Mouse (Mus musculus) layer of hippocampus, adult 8-10 months (tissue): Measurements from ENCODE around the gene Gpr152. TPM values are rescaled to one million over a fixed set of nuclear protein-coding genes. Genes with fewer than 3 reads are reported as not detected.
A peak's percentile ranks its signal among the peaks of the same experiment; 100 is the strongest.

Experiments used
- DNase-seq, 2 experiments: peaks; one replicate each; pipeline ENCODE4 v3.0.0; 2022; ENCODE audit warnings: low spot score in 2 of 2
- total RNA-seq, 4 experiments: library from RNA; stranded (reverse); gene quantifications; 2 replicates each; pipeline ENCODE4 v1.2.4; 2022

Gene Gpr152
- total RNA-seq, 4 experiments from 2014 or later: 0.07 TPM; not detected in 3

DNA sequence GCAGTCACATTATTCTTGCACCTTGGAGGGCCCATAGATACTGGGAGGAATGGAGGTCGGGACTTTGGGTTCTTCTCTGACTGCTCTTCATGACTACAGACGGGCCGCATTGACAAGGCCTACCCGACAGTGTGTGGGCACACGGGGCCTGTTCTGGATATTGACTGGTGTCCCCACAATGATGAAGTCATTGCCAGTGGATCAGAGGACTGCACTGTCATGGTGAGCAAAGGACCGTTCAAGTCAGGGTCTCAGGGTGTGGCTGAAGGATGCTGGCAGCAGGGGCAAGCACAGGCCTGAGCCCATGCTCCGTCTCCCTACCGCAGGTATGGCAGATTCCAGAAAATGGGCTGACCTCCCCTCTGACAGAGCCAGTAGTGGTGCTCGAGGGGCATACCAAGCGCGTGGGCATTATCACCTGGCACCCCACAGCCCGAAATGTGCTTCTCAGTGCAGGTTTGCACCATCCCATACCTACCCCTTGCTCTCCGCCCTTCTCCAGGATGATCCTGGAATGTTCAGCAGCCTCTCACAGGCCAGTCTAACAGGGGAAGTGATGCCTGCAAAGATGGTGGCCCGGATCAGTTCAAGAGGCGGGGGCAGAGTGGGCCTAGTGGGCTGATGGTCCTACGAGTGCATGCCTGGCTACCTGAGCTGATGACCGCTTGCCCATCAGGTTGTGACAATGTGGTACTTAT lies 10.3 kb downstream of the Gpr152 start:
- DNase-seq: no peak

DNA sequence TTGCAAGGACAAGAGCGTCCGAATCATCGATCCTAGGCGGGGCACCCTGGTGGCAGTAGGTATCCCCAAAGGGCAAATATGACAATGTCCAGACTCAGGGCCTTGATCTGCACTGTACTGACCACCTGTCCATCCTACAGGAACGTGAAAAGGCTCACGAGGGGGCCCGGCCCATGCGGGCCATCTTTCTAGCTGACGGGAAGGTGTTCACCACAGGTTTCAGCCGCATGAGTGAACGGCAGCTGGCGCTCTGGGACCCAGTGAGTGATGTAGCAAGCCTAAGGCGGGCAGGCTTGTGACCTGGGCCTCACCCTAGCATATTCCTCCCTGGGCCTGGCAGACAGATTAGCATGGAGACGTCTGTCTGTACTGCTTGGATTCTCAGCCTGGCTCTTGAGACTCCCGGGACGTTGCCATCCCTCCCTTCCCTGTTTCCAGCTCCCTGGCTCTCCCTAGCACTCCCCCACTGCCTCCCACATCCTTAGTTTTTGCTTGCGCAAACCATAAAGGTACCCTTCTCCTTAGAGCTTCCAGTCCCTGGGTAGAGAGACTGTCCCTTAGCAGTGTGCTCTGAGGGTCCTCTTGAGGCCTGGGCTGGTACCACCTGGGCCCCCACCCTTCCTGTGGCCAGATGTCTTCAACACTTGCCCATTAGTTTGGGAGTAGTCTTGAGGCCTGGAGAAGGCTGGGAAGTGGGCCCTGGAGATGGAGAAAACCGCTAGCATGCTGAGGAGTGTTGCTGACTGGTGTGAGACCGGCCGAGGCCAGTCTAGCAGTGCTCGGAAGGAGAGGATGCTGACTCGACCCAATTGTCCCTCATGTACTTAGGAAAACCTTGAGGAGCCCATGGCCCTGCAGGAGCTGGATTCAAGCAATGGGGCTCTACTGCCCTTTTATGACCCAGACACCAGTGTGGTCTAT lies 11.2 kb downstream of the Gpr152 start:
- DNase-seq: no peak

DNA sequence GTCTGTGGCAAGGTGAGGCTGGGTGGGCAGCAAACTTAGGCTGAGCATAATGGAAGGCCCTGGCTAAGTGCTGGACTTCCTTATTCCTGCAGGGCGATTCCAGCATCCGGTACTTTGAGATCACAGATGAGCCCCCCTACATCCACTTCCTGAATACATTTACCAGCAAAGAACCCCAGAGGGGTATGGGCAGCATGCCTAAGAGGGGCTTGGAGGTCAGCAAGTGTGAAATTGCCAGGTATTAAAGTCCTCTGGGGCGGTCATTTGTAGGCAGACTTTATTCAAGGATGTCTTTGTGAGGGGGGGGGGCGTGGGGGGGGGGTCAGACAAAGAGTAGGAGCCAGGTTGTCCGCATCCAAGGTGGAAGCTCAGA lies 11.9 kb downstream of the Gpr152 start:
- DNase-seq: no peak

DNA sequence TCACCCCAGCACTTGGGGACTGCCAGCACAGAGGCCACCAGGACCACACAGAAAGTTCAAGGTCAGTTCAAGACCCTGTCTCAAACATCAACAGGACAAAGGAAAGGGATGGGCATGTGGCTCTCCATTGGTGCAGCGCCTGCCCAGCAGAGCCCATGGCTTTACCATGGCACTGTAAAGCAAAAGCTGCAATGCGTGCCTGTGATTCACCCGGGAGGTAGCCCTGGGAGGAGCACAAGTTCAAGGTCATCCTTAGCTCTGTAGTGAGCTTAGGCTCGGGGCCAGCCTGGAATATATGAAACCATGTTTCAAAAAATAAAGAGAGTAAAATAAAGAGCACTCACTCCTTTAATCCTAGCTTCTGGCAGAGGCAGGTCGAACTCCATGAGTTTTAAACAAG lies 12.3 kb downstream of the Gpr152 start:
- DNase-seq: no peak

DNA sequence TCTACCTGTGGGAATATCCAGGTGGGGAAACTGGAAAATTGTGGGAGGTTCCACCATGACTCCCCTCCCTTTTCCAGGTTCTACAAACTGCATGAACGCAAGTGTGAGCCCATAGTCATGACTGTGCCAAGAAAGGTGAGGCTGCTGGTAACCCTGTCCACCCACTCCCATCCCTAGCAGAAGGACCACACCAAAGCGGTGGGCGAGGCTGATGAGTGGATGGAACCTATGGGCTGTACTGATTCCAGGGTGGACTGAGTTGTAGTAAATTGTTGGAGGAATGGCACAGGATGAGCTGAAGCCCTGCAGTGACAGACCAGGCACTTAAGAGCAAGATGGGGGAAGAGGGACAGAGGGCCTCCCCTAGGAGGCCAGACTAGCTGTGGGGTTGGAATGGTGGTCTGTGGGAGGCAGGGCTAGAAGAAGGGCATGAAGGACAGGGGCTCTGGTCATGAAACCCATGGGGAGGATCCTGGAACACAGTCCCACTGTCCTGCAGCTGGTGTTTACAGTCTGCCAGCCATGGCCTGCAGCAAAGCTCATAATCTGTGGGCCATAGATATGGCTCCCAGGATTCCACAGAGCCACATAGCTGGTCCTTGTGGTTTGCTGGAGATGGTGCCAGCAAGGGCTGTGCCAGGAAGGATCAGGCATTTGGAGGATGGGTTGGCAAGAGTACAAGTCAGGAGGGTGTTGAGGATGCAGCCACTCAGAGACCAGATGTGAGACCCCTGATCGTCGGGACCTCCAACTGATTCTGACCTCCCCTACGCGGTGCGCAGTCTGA lies 13.1 kb downstream of the Gpr152 start:
- no peak for DNase-seq

DNA sequence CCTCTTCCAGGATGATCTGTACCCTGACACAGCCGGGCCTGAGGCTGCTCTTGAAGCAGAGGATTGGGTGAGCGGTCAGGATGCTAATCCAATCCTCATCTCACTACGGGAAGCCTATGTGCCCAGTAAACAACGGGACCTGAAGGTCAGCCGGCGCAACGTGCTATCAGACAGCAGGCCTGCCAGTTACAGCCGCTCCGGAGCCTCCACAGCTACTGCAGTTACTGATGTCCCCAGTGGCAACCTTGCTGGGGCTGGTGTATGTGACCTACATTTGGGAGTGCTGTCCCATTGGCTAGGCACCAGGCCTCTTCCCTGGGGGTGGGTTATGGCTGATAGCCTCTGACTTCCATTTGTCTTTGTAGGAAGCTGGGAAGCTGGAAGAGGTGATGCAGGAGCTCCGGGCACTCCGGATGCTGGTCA lies 13.7 kb downstream of the Gpr152 start, which contains the start of gene Ptprcap:
Ptprcap (plus strand) TSS at position 373 of the 423 bp plus-strand sequence.
- DNase-seq: no peak

DNA sequence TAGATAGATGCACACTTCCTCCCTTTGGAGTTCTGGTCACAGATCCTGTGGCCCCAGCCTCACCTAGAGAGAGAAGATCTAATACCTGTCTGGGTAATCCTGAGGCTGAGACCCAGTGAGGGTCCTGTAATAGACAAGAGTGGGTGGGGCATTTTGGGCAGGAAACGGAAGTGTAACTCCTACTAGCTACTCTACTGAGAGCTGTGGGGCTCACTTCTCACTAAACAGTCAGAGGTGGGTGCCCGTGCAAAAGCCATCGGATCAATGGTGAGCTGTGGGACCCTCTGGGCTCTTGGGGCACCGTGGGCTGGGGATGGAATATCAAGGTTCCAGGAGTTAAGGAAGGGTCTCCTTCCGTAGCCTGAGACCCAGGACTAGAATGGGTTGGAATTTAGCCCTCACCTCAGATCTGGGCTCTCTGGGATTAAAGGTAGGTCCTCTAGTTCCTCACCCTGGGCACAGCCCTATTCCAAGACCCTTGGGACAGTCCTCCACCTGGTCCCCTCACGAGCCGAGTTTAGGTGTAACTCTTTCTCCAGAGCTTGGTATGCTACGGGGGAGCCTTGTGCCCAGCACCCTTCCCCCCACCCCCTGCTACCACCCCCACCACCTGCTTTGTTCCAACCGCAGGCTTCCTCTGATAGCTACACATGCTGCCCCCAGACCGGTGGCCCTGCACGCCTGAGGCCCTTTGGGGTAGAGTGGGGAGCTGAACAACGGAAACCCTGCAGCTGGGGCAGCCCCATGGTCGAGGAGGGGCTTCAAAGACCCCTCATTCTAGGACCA lies 15.0 kb downstream of the Gpr152 start:
- DNase-seq: no peak

DNA sequence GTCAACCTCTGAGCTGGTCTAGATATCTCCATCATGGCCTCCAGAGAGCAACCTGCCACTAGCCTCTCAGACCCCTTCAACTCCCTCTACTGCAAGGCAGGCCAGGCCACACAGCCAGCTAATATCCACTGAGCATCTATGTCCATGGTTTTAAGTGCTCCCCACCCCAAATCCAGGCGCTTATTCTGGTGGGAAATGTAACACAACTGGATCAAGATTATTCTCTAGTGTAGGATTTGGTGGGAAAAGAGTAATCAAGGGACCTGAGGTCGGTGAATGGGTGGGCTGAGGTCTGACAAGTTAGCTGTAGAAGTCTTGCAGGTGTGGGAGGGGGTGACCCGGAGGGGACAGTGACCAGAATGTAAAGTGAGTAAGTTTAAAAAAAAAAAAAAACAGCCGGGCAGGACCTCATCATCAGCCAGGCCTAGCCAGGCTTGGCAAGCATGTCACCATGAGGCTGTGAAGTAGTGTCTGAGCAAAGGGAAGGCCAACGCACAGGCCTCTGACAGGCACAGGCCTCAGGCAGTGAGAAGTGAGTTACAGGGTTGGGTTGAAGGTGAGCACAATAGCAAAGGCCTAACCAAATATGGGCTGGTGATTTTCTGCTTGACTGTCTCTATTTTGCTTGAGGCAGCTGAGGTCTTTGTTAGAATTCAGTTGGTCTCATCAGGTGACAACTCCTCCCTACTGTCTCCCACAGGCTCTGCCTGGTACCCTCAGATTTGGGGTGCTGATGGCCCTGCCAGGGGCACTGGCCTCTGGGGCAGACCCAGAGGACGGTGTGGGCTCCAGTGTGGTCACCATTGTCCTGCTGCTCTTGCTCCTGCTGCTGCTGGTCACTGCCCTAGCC lies 15.9 kb downstream of the Gpr152 start:
- DNase-seq: no peak

DNA sequence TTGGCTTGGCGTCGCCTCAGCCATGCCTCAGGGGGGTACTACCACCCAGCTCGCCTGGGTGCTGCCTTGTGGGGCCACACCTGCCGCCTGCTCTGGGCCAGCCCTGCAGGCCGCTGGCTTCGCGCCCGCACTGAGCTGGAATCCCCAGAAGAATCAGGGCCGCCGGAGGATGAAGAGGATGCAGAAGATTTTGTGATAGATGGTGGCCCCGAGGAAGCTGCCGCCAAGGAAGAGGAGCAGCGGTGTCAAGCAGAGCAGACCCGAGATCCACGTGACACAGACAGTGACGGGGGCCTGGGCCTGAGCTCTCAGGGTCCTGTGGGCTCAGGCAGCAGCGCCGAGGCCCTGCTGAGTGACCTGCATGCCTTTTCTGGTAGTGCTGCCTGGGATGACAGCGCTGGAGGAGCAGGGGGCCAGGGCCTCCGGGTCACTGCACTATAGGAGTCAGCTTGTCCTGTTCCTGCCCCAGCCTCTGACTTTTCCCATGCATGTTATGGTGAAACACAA lies 16.5 kb downstream of the Gpr152 start:
- DNase-seq: no peak

DNA sequence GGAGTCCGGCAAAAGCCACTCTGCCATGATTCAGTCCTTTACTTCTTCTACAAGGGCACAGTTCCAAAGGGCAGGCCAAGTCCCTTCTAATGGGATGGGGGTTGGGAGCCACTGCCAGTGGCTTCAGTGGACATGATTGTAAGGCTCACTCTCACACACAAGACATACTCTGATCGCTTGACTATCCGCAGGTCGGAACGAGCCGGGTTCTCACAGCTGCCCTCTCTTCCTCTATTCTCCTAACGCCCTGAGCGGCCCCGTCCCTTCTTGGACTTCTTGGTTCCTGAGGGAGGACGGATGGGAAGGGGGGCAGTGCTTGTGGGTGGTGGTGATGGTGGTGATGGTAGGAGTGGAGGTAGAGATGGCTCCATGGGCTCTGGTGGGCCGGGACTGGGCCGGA lies 17.2 kb downstream of the Gpr152 start:
- DNase-seq: no peak

DNA sequence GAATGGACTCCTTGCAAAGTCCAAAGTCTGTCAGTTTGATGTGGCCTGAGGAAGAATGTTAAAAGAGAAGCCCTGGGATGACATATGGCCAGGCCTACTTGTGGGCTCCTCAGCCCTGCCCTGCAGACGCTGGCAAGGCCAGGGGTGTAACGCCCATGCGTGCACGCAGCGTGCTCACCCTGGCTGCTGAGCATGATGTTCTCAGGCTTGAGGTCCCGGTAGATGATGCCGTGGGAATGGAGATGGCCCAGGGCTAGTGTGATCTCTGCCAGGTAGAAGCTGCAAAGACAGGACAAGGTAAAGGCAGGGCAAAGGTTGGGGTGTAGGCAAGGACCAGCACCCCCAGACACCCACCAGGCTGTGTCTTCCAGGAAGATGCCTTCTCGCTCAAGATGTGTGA lies 19.5 kb downstream of the Gpr152 start:
- no peak for DNase-seq

DNA sequence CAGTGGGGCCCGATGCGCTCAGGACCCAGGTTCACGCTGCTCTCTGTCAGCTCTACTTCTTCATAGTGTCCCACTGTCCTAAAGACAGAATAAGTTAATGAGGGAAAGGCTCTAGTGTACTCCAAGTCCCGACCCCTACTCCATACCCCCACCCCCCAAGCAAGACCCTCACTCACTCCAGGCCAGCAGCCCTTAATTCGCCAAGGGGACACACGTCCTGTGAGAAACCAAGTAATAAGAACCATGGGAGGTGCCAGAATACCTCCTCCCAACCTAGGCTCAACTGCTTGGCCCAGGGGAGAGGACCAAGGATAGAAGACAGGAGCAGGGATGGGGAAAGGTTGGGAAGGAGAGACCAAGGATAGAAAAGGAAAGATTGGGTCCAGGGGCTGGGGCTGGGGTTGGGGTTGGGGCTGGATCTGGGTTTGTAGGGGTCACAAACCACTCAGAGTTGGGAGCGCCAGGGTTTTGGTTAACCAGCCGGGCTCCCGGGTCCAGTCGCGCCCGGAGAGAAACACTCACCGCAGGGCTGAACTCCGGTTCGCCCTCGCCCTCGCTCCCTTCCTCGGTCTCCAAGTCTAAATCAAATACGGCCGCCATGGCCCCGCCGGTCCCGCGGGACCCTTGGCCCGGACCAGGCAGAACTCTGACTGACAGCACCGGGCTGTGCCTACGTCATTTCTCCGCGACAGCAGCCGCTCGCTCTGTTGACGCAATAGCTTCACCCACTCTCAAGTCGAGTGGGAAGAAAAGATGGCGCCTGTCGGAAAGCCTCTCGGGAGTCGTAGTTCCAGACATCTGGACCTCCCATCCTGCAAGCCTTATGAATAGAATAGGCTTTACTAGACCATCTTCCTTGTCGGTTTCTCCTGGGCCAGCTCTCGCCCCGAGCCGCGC lies 23.3 kb downstream of the Gpr152 start, which contains the start of gene Rps6kb2:
Rps6kb2 (minus strand) TSS at position 709 of the 897 bp plus-strand sequence.
- DNase-seq: peak; percentile 96 to 98

DNA sequence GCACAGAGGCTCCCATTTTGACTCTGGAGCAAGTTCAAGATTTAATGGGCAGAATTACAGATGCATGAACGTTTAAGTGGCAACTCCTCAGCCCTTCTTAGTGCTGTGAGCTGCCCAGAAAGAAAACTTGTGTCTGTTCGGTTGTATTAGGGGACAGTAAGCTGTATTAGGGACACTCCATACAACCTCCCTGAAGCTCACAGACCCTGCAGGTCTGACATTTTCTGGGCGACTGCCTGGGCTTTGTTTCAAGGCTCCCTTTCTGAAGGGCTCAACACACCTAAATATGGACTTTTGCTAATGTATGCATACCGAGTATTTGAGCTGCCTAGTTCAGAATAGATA lies 23.9 kb downstream of the Gpr152 start:
- no peak for DNase-seq

DNA sequence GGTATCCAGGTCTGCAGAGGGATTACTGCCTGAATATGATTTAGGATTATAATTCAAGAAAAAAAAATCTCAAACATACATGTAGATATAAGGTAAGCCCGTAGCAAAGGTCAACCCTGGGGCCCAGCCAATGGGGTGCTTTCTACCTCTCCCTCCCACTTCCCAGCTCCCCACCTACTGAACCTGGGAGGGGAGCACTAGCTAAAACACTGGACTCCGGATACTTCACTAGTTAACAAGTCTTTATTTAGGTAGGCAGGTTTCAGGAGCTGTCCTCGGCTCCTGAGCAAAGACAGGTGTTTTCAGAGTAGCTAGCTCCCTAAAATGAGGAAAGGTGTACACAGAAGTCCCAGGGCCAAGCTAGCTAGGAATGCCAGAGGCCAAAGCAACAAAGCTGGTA lies 24.5 kb downstream of the Gpr152 start:
- no peak for DNase-seq

DNA sequence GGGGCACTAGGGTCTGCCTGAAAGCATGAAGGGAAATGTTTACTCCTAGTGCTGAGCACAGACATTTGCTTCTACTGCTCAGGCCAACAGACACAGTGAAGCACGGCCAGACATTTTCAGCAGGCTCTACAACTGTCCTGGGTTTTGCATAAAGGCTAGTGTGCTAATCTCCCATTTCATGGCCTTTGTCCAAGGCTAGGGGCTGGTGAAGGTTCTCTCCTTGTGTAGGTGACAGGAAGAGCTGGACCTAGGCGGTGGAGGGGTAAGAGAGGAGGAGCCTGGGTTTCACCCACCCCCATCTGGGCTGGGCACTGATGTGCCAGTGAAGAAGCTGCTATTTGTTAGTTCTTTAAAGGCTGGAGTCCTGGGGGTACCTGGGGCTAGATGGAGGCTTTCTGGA lies 25.1 kb downstream of the Gpr152 start:
- no peak for DNase-seq

DNA sequence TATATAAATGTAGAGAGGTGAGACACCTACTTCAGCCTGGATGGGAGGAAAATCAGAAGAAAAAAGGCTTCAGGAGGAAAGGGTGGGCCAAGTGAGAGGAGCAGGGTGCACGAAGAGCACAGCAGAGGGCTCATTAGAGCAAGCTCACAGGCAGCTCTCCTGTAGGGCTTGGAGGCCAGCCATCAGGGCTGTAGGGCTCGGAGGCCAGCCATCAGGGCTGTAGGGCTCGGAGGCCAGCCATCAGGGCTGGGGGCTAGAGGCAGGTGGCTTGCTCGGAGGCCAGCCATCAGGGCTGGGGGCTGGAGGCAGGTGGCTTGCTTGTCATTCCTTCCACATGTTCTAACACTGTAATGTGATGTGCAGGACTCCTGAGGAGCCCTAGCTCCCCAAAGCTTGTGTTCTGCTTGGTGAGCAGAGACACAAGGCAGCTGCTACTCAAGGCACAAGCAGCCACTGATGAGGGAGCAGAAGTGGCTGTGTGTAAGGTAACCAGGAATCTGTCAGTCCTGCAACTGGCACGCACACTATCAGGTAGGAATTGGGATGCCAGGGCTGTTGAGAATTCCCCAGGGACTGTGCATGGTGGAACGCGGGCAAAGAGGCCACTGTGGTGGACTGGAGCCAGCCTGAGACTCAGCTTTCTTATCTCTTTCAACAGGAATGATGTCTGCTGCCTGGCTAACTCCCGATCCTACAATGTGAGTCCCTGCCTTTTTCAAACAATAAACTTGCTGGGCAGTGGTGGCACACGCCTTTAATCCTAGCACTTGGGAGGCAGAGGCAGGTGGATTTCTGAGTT lies 27.3 kb downstream of the Gpr152 start:
- DNase-seq: no peak

DNA sequence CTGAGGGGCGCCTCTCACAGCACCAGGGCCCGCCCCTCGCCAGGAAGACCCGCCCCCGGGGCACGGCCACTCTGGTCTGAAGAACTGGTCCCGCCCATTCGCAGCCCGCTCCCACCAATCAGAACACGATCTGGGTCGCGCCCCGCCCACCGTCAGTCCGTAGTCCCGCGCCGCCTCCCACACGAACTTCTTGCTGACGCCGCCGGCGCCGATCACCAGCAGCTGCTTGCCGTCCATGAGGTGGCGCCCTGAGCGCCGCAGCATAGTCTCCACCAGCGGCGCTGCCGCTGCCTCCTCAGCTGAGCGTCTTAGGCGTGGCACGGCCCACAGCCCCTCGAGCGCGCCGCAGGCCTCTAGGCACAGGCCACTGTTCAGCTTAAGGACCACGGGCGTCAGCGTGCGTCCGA lies 29.8 kb downstream of the Gpr152 start:
- DNase-seq: peak; percentile 99

DNA sequence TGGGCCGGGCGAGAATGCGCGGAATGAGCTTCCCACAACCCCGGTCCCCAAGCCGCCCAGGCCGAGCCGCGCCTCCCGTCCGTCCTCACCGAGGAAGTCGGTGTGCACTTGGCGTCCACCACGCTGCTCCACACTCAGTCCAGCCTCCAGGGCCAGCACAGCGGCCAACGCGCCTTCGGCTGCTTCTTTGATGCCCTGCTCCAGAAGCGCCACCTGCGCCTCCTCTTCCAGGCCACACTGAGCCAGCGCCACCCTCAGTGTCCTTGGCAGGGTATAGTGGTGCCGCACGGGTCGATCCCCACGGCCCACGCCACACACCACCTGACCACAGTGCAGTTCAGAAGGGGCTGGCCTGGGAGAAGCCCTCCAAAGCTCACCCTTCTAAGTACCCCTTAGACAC lies 30.2 kb downstream of the Gpr152 start:
- peak in 1 of 2 experiments; percentile 50 for DNase-seq
